Mouse (Mus musculus) thymus, postnatal 25 days (tissue): ENCODE results near the gene Fan1.

Experiments
- DNase-seq: peaks from one replicate; pipeline ENCODE4 v3.0.0; 2022

Gene Fan1

GRCm38 (mm10) chr7:64327486-64327885 lies 46.4 kb downstream of the Fan1 start:
- DNase-seq: no peak

GRCm38 (mm10) chr7:64326892-64327291 lies 47.0 kb downstream of the Fan1 start:
- DNase-seq: peak; percentile 90

GRCm38 (mm10) chr7:64321658-64322057 lies 52.2 kb downstream of the Fan1 start:
- no peak for DNase-seq

DNA sequence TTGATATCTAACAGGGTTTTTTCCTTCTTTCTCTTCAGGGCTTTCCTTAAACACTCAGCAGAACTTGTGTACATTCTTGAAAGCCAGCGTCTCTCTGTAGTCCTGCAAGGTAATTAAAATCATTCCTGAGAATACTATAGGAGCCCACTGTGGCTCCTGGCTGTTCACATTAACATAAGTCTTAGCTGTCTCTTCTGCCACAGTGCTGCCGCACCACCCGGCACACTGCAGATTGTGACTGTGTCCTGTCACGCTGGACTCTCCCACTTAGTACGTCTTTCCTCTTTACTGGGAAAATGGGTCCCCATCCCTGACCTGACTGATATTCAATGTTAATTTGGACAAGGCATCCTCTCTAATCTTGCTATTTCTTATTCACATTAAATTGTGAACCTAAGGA lies 52.8 kb downstream of the Fan1 start:
- DNase-seq: no peak

DNA sequence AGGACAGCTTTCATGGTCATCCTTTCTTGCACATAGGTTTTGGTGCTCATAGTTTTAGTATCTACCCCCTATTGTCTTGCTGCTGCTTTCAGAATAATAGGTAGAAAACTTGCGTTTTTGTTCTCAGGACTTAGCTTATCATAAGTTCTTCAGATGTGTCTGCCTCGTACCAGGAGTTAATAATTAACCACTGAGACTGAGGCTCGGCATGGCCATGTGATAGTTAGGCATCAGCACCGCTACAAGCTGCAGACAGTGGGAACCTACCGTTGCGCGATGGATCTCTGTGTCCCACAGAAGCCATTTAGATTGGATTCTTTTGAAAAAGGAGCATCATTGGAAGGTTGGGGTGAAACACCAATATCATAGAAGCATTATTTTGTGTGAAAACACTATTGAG lies 61.1 kb downstream of the Fan1 start:
- no peak for DNase-seq

DNA sequence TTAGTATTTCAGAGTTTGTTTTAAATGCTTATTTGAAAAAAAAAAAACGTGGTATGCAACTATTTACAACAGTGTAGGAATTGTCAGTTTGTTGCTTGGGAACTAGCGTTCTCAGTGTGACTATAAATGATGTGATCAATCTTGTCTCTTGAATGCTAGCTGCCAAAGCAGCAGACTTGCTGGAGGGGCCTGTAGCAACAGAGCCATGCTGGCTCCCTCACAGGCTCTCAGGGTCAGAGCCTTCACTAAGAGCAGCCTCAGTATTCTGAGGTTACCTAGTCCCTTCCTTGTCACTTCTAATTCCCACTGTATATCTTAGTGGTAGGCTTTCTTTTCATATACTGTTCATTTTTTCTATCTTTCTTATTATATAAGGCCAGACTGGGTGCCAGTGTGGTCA lies 63.1 kb downstream of the Fan1 start:
- no peak for DNase-seq

- no peak for DNase-seq
These were observed 63.7 kb downstream of the Fan1 start for GRCm38 (mm10) chr7:64310241-64310640.
